Mouse (Mus musculus): ENCODE results near the gene Nova1. TPM values are rescaled to one million over a fixed set of nuclear protein-coding genes. Genes with fewer than 3 reads are reported as not detected.

Gene Nova1
- total and polyA plus RNA-seq, 3 experiments, result 0.46 to 2.3 TPM; not detected in 1

DNA sequence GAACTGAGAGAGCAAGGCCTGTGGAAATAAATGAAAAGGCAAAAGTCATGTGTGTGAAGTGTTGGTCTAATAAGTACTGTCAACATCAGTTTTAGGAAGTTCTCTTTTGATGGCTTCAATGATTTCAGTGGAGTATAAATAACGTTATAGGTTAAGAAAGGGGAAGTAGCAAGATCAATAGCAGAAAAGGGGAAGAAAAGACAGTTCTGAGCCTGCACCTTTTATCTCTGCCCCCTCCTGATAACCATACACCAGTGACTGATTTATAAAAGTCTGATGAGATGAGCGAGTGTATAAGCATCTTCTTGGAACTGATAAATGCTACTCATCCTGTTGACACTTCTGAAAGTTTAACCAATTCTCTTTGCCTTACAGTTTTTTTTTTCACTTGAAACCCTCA lies 108.6 kb downstream of the Nova1 start (continued):
- TF ChIP-seq NELFE (IDR thresholded peaks at IDR 0.05; ENCODE audit: low read depth, low read length), result no peak
- TF ChIP-seq TBP (IDR thresholded peaks at IDR 0.05; ENCODE audit: low read depth, low read length), result no peak

DNA sequence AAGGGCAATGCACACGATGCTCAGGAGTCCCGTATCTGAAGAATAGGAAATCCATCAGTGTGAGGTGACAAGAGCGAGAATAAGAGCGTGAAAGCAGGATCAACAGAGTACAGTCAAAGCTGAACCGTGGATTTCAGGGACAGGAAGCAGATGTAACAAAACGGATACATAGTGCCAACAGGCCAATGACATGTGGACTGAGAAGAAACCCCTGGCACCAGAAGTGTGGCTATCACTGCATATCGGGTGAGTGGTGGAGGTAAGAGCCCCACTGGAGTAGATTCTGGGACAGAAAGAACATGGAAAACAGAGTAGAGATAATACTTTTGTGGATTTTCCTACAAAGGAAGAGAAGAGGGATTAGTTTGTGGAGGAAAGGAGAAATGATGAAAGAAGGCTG lies 109.3 kb downstream of the Nova1 start:
- H3K79me2 ChIP-seq (ENCODE audit: control insufficient read depth, insufficient read depth, low read length, poor library complexity), result no peaks in the 10 kb centered on the region
- no peak overlapping the region for H3K4me3 ChIP-seq (ENCODE audit: control insufficient read depth in 1 of 2, insufficient read depth in 1 of 2, low read depth in 2 of 2, low read length in 2 of 2)

GRCm38 (mm10) chr12:46700202-46700601 lies 118.5 kb downstream of the Nova1 start:
- no peak for TF ChIP-seq BHLHE40 (IDR thresholded peaks at IDR 0.05; ENCODE audit: borderline replicate concordance, low read depth, low read length)
- no peak for TF ChIP-seq POLR2AphosphoS2 (IDR thresholded peaks at IDR 0.05; ENCODE audit: low read length)
- TF ChIP-seq TAL1 (IDR thresholded peaks at IDR 0.05; ENCODE audit: low read length), result no peak
- TF ChIP-seq SIN3A (IDR thresholded peaks at IDR 0.05; ENCODE audit: low read length), result no peak
- TF ChIP-seq POLR2A (IDR thresholded peaks at IDR 0.05; ENCODE audit: control insufficient read depth in 1 of 2, insufficient read depth in 1 of 2, low read depth in 1 of 2, low read length in 2 of 2, poor library complexity in 1 of 2), result no peak
- no peak for TF ChIP-seq ELF1 (IDR thresholded peaks at IDR 0.05; ENCODE audit: low read depth, low read length)
- Histone ChIP-seq H3K27ac (ENCODE audit: control insufficient read depth, low read depth, low read length) (no peak overlapping the region), H3K79me2 (ENCODE audit: control insufficient read depth, insufficient read depth, low read length, poor library complexity) (no peaks in the 10 kb centered on the region), H3K27me3 (ENCODE audit: control insufficient read depth in 1 of 2, insufficient read depth in 2 of 2, low read length in 2 of 2) (no peaks in the 10 kb centered on the region), H3K4me1 (ENCODE audit: control insufficient read depth in 1 of 2, insufficient read depth in 2 of 2, low read length in 2 of 2) (no peaks in the 10 kb centered on the region), H3K9ac (ENCODE audit: control insufficient read depth, low read depth, low read length, poor library complexity, severe bottlenecking) (no peak overlapping the region), H3K36me3 (ENCODE audit: control insufficient read depth in 1 of 2, insufficient read depth in 2 of 2, low read length in 2 of 2) (no peaks in the 10 kb centered on the region), H3K4me3 (ENCODE audit: control insufficient read depth in 1 of 2, insufficient read depth in 1 of 2, low read depth in 2 of 2, low read length in 2 of 2) (no peak overlapping the region), H3K9me3 (replicated peaks; ENCODE audit: insufficient read depth, low read length) (no peaks in the 10 kb centered on the region)
- no peak for DNase-seq (ENCODE audit: low read depth, low spot score)

More for the DNA sequence above, 109.3 kb downstream of the Nova1 start:
- Histone ChIP-seq H3K9me3 (replicated peaks; ENCODE audit: insufficient read depth, low read length) (no peaks in the 10 kb centered on the region), H3K27ac (ENCODE audit: control insufficient read depth, low read depth, low read length) (peak overlapping the region; percentile 88), H3K9ac (ENCODE audit: control insufficient read depth, low read depth, low read length, poor library complexity, severe bottlenecking) (no peak overlapping the region), H3K27me3 (ENCODE audit: control insufficient read depth in 1 of 2, insufficient read depth in 2 of 2, low read length in 2 of 2) (no peaks in the 10 kb centered on the region), H3K4me1 (ENCODE audit: control insufficient read depth in 1 of 2, insufficient read depth in 2 of 2, low read length in 2 of 2) (peaks cover 0 to 10% of the 10 kb centered on the region in 2 experiments; a peak in 3 of 4 replicates), H3K36me3 (ENCODE audit: control insufficient read depth in 1 of 2, insufficient read depth in 2 of 2, low read length in 2 of 2) (peaks cover 0 to 17% of the 10 kb centered on the region in 2 experiments; a peak in 2 of 4 replicates)
- peak; percentile 58 for DNase-seq (ENCODE audit: low read depth, low spot score)
- TF ChIP-seq CTCF (IDR thresholded peaks at IDR 0.05 in 2 of 3, conservative IDR thresholded peaks at IDR 0.05 in 1 of 3; ENCODE audit: control insufficient read depth in 1 of 3, insufficient read depth in 1 of 3, low read depth in 2 of 3, low read length in 3 of 3, poor library complexity in 1 of 3, severe bottlenecking in 1 of 3), result no peak
- TF ChIP-seq MAZ (IDR thresholded peaks at IDR 0.05; ENCODE audit: low read depth, low read length), result no peak
- no peak for TF ChIP-seq ZMIZ1 (IDR thresholded peaks at IDR 0.05; ENCODE audit: low read depth, low read length)
- no peak for TF ChIP-seq E2F4 (IDR thresholded peaks at IDR 0.05; ENCODE audit: borderline replicate concordance, low read depth, low read length)
- TF ChIP-seq ZKSCAN1 (IDR thresholded peaks at IDR 0.05; ENCODE audit: low read depth, low read length), result no peak
- no peak for TF ChIP-seq RAD21 (IDR thresholded peaks at IDR 0.05; ENCODE audit: low read depth, low read length)
- TF ChIP-seq GABPA (IDR thresholded peaks at IDR 0.05; ENCODE audit: low read depth, low read length), result no peak
- no peak for TF ChIP-seq NRF1 (IDR thresholded peaks at IDR 0.05; ENCODE audit: insufficient read depth, low read depth, low read length, poor library complexity, severe bottlenecking)
- TF ChIP-seq ZNF384 (IDR thresholded peaks at IDR 0.05; ENCODE audit: low read depth, low read length), result no peak
- TF ChIP-seq MYC (IDR thresholded peaks at IDR 0.05; ENCODE audit: low read depth, low read length), result no peak
- peak; percentile 23 to 65; a peak in 2 of 4 replicates for TF ChIP-seq EP300 (IDR thresholded peaks at IDR 0.05; ENCODE audit: low read depth in 1 of 2, low read length in 2 of 2)
- no peak for TF ChIP-seq USF2 (IDR thresholded peaks at IDR 0.05; ENCODE audit: borderline replicate concordance in 1 of 2, insufficient read depth in 1 of 2, low read depth in 1 of 2, low read length in 2 of 2)
- TF ChIP-seq GATA1 (IDR thresholded peaks at IDR 0.05; ENCODE audit: low read depth, low read length), result peak; percentile 72
- TF ChIP-seq TCF12 (IDR thresholded peaks at IDR 0.05; ENCODE audit: low read depth, low read length), result peak; percentile 52; the same call in 1 of the 2 replicates
- no peak for TF ChIP-seq USF1 (IDR thresholded peaks at IDR 0.05; ENCODE audit: low read depth, low read length)
- TF ChIP-seq TAL1 (IDR thresholded peaks at IDR 0.05; ENCODE audit: low read length), result peak; percentile 55
- TF ChIP-seq ELF1 (IDR thresholded peaks at IDR 0.05; ENCODE audit: low read depth, low read length), result no peak
- TF ChIP-seq ETS1 (IDR thresholded peaks at IDR 0.05; ENCODE audit: low read depth, low read length), result 0 out of 2 replicates have a peak, but pooled peaks have one; percentile 25
- no peak for TF ChIP-seq ZC3H11A (IDR thresholded peaks at IDR 0.05; ENCODE audit: low read depth, low read length)
